Mouse (Mus musculus): ENCODE data around the gene Brpf3.

Brpf3 gene

GRCm38 (mm10) chr17:28874216-28874615, 73.3 kb downstream of the Brpf3 start:
- DNase-seq (ENCODE audit: low read depth), result no peak

GRCm38 (mm10) chr17:28874825-28875224, 73.9 kb downstream of the Brpf3 start:
- DNase-seq (ENCODE audit: low read depth), result no peak

GRCm38 (mm10) chr17:28875316-28875715, 74.4 kb downstream of the Brpf3 start:
- DNase-seq (ENCODE audit: low read depth), result no peak

GRCm38 (mm10) chr17:28876331-28876730, 75.4 kb downstream of the Brpf3 start:
- no peak for DNase-seq (ENCODE audit: low read depth)

DNA sequence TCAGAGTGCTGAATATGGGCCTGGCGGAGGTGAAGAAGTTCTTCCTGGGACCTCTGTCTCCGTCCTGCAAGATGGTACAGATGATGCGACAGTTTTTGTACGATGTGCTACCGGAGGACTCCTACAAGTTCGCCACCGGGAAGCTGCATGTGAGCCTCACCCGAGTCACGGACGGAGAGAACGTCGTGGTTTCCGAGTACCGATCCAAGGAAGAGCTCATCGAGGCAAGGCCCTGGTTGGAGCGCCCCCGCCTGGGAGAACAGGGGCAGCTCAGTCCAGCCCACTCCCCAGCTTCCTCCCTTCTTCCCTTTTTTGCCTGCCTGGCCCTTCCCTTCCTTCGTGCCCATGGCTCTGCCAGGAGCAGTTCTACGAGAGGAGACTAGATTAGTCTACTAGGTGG, 75.9 kb downstream of the Brpf3 start:
- DNase-seq (ENCODE audit: low read depth), result no peak

DNA sequence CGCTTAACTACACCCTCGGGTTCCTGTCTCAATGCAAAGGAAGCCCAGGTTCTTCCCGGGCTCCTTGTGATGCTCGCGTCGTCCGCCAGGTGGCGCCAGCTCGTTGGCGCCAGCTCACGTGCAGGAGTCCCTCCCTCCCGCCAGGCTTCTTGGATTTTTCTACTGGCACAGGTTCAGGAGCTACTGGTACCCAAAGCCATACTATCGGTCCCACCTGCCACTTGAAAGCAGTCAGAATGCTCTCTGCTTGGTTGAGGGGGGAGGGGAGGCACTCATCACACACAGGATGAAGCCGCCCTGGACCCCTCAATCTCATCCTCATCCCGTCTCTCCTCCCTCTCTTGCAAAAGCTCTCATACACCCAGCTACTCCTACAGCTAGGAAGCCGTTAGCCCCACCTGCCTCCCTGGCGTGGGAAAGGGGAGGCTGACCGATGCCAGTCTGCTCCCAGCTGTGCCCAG, 79.1 kb downstream of the Brpf3 start:
- DNase-seq (ENCODE audit: low read depth), result peak; percentile 58

- peak; percentile 76 for DNase-seq (ENCODE audit: low read depth)
Observed at GRCm38 (mm10) chr17:28882316-28882715, 81.4 kb downstream of the Brpf3 start.

DNA sequence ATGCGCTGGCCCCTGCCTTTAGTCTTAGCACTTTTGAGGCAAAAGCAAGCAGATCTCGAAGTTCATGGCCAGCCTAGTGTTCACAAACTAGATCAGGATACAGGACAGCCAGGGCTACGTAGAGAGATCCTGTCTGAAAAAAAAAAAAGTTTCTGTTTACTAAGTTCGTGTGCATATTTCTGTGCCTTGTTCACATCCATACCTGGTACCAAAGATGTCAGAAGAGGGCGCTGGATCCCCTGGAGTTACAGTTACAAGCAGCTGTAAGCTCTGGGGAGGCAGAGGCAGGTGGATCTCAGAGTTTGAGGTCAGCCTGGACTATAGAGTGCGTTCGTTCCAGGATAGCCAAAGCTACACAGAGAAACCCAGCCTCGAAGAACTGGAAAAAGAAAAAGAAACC, 81.9 kb downstream of the Brpf3 start:
- DNase-seq (ENCODE audit: low read depth), result no peak

DNA sequence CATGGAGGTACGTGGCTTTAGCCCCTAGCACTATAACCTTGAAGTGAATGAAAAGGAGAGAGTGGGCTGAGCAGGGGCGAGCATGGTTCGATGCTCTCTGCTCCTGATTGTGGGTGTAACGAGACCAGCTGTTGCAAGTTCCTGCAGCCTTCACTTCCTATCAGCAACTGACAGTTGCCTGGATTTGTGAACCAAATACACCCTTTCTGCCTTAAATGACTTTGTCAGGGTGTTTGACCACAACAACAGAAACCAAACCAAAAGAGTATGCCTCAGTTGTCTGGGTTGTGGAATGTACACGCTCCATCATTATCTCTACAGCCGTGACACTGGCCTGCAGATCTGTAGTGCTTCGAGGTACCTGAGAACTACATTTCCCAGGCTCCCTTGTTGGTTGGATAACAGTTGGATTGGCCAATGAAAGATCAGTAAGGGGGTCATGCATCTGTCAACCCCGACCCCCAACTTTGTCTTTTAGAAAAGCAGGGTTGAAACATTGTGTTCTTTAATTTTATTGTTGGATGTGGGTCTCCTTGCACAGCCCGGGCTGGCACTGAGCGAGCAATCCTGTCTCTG, 83.1 kb downstream of the Brpf3 start:
- DNase-seq (ENCODE audit: low read depth), result no peak

- no peak for DNase-seq (ENCODE audit: low read depth)
Observed at GRCm38 (mm10) chr17:28885231-28885630, 84.3 kb downstream of the Brpf3 start.

- no peak for DNase-seq (ENCODE audit: low read depth)
Observed at GRCm38 (mm10) chr17:28886266-28886665, 85.4 kb downstream of the Brpf3 start.

Measured in c-Kit-positive CD71-negative TER-119-negative erythroid progenitor cells, embryonic 14.5 days (primary cell).